Mouse (Mus musculus) left cerebral cortex, postnatal 4 days (tissue): ENCODE results near the gene Olfr1404. TPM values are rescaled to one million over a fixed set of nuclear protein-coding genes. Genes with fewer than 3 reads are reported as not detected.
"Not testable (repeated sequence)": the region's sequence is repeated elsewhere in the genome, so short reads cannot be mapped to it uniquely, and the experiment has no call there.

Experiments
- DNase-seq: peaks from one replicate; pipeline ENCODE4 v3.0.0-alpha.2; 2022
- intact Hi-C: fragments of 180-260 bp; cut with DNase I; formaldehyde crosslinking; loops from one replicate; pipeline ENCODE4 v1.15.1; 2025
- total RNA-seq, 2 experiments: library from RNA; stranded (reverse); gene quantifications; 2 replicates each; pipeline ENCODE4 v1.2.3; 2021

The Olfr1404 gene
- not detected for total RNA-seq

GRCm38 (mm10) chr1:173212092-173212491 lies at the start of gene Olfr1404:
Olfr1404 (plus strand) TSS chr1:173212392.
- DNase-seq, result no peak
- intact Hi-C loops, result no loop called here

GRCm38 (mm10) chr1:173174154-173174842 lies 37.9 kb upstream of the Olfr1404 start:
- intact Hi-C loops, result no loop called here
- DNase-seq, result no peak

DNA sequence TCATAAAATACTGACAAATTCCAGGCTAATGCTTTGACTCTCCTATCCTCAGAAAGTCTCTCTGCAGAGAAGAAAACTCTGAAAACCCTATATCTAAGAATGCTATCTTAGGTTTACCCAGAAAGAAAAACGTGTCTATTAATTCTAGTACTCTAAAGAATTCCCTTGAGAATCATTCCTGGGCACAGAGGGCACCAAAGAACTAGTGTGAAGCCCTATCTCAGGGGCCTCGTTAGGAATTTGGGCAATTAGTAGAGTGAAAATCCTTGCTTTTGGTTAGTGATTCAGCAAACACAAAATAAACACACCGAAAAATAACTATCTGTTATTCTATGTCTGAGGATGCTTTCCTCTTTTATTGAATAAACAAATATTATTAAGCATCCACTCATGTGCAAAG lies 21.7 kb upstream of the Olfr1404 start, which contains the start of gene Olfr1406:
Olfr1406 (minus strand) TSS at position 101 of the 400 bp plus-strand sequence.
- no peak for DNase-seq
- intact Hi-C loops, result no loop called here

GRCm38 (mm10) chr1:173192059-173192458 lies 20.1 kb upstream of the Olfr1404 start:
- DNase-seq, result no peak
- intact Hi-C loops, result no loop called here

DNA sequence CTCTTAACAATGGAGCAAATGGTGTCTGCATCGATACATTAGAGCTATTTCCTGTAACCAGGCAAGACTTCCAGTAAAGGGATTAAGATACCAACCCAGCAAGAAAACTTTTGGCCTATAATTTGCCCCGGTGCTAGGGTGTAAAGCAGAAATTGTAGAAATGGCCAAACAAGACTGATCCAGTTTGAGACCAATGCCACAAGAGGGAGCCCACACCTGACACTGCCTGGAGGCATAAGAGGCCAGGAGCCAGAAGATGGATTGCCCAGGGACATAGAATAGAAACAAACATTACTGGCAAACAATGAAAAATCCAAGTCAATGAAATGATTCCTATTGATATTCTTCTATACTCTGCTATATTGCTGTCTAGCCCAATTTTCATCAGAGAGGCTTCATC lies 15.8 kb upstream of the Olfr1404 start:
- intact Hi-C loops, result no loop called here
- no peak for DNase-seq

GRCm38 (mm10) chr1:173197508-173197907 lies 14.7 kb upstream of the Olfr1404 start, which contains the start of gene Olfr218:
Olfr218 (plus strand) TSS chr1:173197808.
- no peak for DNase-seq
- intact Hi-C loops, result no loop called here

- intact Hi-C loops, result no loop called here
- no peak for DNase-seq
These were observed 4.3 kb downstream of the Olfr1404 start for GRCm38 (mm10) chr1:173216481-173216880.

- intact Hi-C loops, result no loop called here
- no peak for DNase-seq
These were observed 14.9 kb downstream of the Olfr1404 start, which contains the start of gene Fcer1a for GRCm38 (mm10) chr1:173227081-173227480. Fcer1a (minus strand) TSS chr1:173227214.

DNA sequence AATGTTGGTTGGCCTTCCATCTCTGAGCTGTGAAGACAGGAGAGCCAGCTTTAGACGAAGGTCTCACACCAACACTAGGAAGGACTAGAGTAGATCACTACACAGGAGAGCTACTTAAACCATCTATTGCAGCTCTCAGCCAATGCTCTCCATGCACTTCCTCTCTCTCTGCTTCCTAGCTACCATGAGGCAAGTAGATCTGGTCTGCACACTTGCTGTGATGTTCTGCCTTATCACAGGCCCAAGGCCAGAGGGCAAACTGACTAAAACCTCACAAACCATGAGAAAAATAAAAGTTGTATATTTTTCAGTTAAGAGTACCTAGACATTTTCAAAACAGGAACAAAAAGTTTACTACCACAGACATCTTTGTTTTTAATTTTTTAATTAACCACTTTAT lies 24.8 kb downstream of the Olfr1404 start:
- intact Hi-C loops, result not testable (repeated sequence)

DNA sequence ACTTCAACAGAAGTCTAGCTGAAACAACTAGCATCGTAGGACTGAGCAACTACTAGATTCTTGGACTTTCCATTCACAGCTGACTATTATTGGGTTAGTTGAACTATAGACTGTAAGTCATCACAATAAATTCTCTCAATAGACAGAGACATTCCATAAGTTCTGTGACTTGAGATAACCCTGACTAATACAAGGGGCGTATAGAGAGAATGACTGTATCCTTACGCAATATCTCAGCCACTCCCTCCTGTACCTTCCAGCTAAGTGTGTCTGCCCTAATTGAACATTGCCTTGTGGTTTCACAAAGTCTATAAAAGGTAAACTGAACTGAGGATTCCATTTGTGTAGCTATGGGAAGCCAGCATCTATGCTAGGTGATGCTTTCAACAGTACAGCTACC lies 37.7 kb downstream of the Olfr1404 start:
- intact Hi-C loops, result no loop called here
- no peak for DNase-seq

More for the DNA sequence above, 24.8 kb downstream of the Olfr1404 start:
- DNase-seq, result not testable (repeated sequence)

DNA sequence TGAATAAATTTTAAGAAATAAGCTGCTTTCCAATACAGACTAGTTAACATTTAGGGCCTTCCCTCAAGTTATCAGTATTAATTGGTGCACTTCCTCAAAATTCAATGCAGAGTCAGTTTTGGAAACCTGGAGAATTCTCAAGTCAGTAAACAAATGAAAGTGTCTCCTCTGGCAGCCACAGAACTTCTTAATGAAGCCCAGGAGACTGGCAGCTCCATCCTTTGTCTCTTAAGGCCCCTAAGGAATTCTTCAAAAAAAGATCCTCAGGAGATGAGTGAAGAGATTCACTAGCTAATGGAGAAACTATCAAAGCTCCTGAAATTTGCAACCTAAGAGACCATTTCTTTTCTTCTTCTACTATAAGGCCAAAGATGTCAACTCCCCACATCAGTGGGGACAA lies 53.5 kb downstream of the Olfr1404 start, which contains the start of gene Olfr418:
Olfr418 (plus strand) TSS at position 301 of the 400 bp plus-strand sequence.
- intact Hi-C loops, result no loop called here
- no peak for DNase-seq

Other genes starting within 250 kb of the Olfr1404 start
- not detected for gene Olfr1408, start 75.0 kb upstream of the Olfr1404 start, total RNA-seq
- not detected for gene Olfr1406, start 21.8 kb upstream of the Olfr1404 start, total RNA-seq
- not detected for gene Olfr218, start 14.6 kb upstream of the Olfr1404 start, total RNA-seq
- not detected for gene Fcer1a, start 14.8 kb downstream of the Olfr1404 start, total RNA-seq
- gene Olfr418, start 53.6 kb downstream of the Olfr1404 start, total RNA-seq, result not detected
- not detected for gene Mptx2, start 65.4 kb downstream of the Olfr1404 start, total RNA-seq
- gene Ackr1, start 121.4 kb downstream of the Olfr1404 start, total RNA-seq, result 100 to 1,000 TPM; 134 to 136 TPM
- 10 to 100 TPM in 1 of 2 experiments, 1 to 10 TPM in 1; 8.3 to 11.1 TPM for gene Aim2, start 138.5 kb downstream of the Olfr1404 start, total RNA-seq
- gene Cadm3, start 155.3 kb downstream of the Olfr1404 start, total RNA-seq, result 100 to 1,000 TPM; 502 to 546 TPM